ENCODE assay signal across 8 mouse cellular contexts in the genomic region with DNA sequence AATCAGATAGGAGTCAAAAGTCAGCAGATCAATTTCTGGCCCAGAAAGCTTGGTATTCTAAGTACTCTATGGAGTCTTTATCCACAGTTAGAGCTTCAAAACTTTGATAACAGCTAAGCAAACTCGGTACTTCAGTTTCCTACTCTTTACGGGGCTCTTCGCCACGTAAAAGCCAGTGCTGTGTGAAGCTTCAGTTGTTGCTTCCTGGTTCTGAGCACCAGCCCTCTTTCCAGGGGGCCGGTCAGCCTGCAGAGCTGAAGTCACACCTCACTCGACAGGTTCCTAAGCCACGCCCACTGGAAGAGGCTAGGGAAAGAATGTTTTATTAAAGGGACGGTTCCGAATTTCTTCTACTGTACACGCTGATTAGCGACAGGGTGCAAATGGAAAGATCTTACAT. TPM values are rescaled to one million over a fixed set of nuclear protein-coding genes. Genes with fewer than 3 reads are reported as not detected.
DNase-seq lines count a peak whose midpoint lies in the region; ATAC-seq lines count a peak whose summit lies in the region.

No protein-coding gene starts in this region.

- no peaks in the 10 kb centered on the region for H3K36me3 ChIP-seq in hindbrain, embryonic 11.5 days (ENCODE audit: control insufficient read depth, insufficient read depth, low read length)
- no peaks in the 10 kb centered on the region for H3K36me3 ChIP-seq in hindbrain, embryonic 13.5 days
- H3K36me3 ChIP-seq in lung, embryonic 16.5 days (ENCODE audit: control insufficient read depth, insufficient read depth, low read length), result no peaks in the 10 kb centered on the region
- no peaks in the 10 kb centered on the region for H3K36me3 ChIP-seq in stomach, embryonic 16.5 days (ENCODE audit: control insufficient read depth, insufficient read depth, low read length)

- peak; percentile 9 for DNase-seq in hindbrain, embryonic 11.5 days (ENCODE audit: low spot score)
- peak; percentile 24 for DNase-seq in forelimb bud, embryonic 11.5 days (ENCODE audit: low read depth, low spot score)
- DNase-seq in kidney, adult 8-10 months, result peak; percentile 81 to 84
- no peak for DNase-seq in left cerebral cortex, postnatal 36 days (ENCODE audit: low spot score in 2 of 2)
- DNase-seq in cerebellum, adult 18-20 months, result no peak

- no peaks in the 10 kb centered on the region for H3K9me3 ChIP-seq in hindbrain, embryonic 11.5 days (ENCODE audit: control insufficient read depth, low read length)
- no peaks in the 10 kb centered on the region for H3K9me3 ChIP-seq in hindbrain, embryonic 13.5 days
- no peaks in the 10 kb centered on the region for H3K9me3 ChIP-seq in lung, embryonic 16.5 days (ENCODE audit: control insufficient read depth, low read length)
- no peaks in the 10 kb centered on the region for H3K9me3 ChIP-seq in stomach, embryonic 16.5 days (replicated peaks; ENCODE audit: control insufficient read depth, low read length)

- H3K4me3 ChIP-seq in hindbrain, embryonic 11.5 days (ENCODE audit: low read depth, low read length), result no peak overlapping the region
- H3K4me3 ChIP-seq in hindbrain, embryonic 13.5 days, result no peak overlapping the region
- peak overlapping the region; percentile 46 for H3K4me3 ChIP-seq in lung, embryonic 16.5 days (ENCODE audit: low read length)
- peak overlapping the region; percentile 43 for H3K4me3 ChIP-seq in stomach, embryonic 16.5 days (replicated peaks; ENCODE audit: low read length)

- intact Hi-C loops in left cerebral cortex, postnatal 36 days (cut with DNase I), result no loop called here

- H3K4me2 ChIP-seq in hindbrain, embryonic 11.5 days (replicated peaks; ENCODE audit: low read depth, low read length), result no peak overlapping the region
- H3K4me2 ChIP-seq in hindbrain, embryonic 13.5 days, result no peak overlapping the region
- peak overlapping the region; percentile 66 for H3K4me2 ChIP-seq in lung, embryonic 16.5 days (ENCODE audit: low read depth, low read length)
- peak overlapping the region; percentile 52 for H3K4me2 ChIP-seq in stomach, embryonic 16.5 days (ENCODE audit: low read depth, low read length)

- H3K4me1 ChIP-seq in hindbrain, embryonic 11.5 days (replicated peaks; ENCODE audit: control insufficient read depth, insufficient read depth, low read length), result no peaks in the 10 kb centered on the region
- H3K4me1 ChIP-seq in hindbrain, embryonic 13.5 days (replicated peaks), result no peaks in the 10 kb centered on the region
- H3K4me1 ChIP-seq in lung, embryonic 16.5 days (replicated peaks; ENCODE audit: control insufficient read depth, insufficient read depth, low read length), result peaks cover 15% of the 10 kb centered on the region
- H3K4me1 ChIP-seq in stomach, embryonic 16.5 days (ENCODE audit: control insufficient read depth, insufficient read depth, low read length), result no peaks in the 10 kb centered on the region

- no peaks in the 10 kb centered on the region for H3K27me3 ChIP-seq in hindbrain, embryonic 11.5 days (ENCODE audit: control insufficient read depth, insufficient read depth, low read length)
- H3K27me3 ChIP-seq in hindbrain, embryonic 13.5 days, result no peaks in the 10 kb centered on the region
- no peaks in the 10 kb centered on the region for H3K27me3 ChIP-seq in lung, embryonic 16.5 days (ENCODE audit: control insufficient read depth, insufficient read depth, low read depth, low read length)
- H3K27me3 ChIP-seq in stomach, embryonic 16.5 days (ENCODE audit: control insufficient read depth, insufficient read depth, low read length), result no peaks in the 10 kb centered on the region

- no peak overlapping the region for H3K27ac ChIP-seq in hindbrain, embryonic 11.5 days (ENCODE audit: low read depth, low read length)
- H3K27ac ChIP-seq in hindbrain, embryonic 13.5 days, result no peak overlapping the region
- H3K27ac ChIP-seq in lung, embryonic 16.5 days (ENCODE audit: low read length), result 0 out of 2 replicates have a peak overlapping the region, but pooled peaks have one; percentile 20
- no peak overlapping the region for H3K27ac ChIP-seq in stomach, embryonic 16.5 days (ENCODE audit: low read length)

- WGBS in hindbrain, embryonic 11.5 days, result 22% methylated on average over 11 of the region's 11 CpGs
- 25% methylated on average over 11 of the region's 11 CpGs for WGBS in hindbrain, embryonic 13.5 days
- WGBS in lung, embryonic 16.5 days, result 5% methylated on average over 11 of the region's 11 CpGs
- WGBS in stomach, embryonic 16.5 days, result 9% methylated on average over 11 of the region's 11 CpGs

- no peak for ATAC-seq in hindbrain, embryonic 11.5 days (ENCODE audit: low FRiP score)
- ATAC-seq in hindbrain, embryonic 13.5 days (ENCODE audit: low FRiP score), result no peak
- ATAC-seq in lung, embryonic 16.5 days (ENCODE audit: low read depth), result peak; percentile 92
- ATAC-seq in stomach, embryonic 16.5 days (ENCODE audit: insufficient read depth, low FRiP score), result peak; percentile 88

- H3K9ac ChIP-seq in hindbrain, embryonic 11.5 days (ENCODE audit: low read depth, low read length), result no peak overlapping the region
- no peak overlapping the region for H3K9ac ChIP-seq in hindbrain, embryonic 13.5 days
- H3K9ac ChIP-seq in lung, embryonic 16.5 days (ENCODE audit: low read length), result peak overlapping the region; percentile 53
- H3K9ac ChIP-seq in stomach, embryonic 16.5 days (ENCODE audit: low read length), result peak overlapping the region; percentile 55

RNA-seq across cellular contexts. Expression of gene Zdhhc23, which starts 36.6 kb away (rescaled TPM):
- polyA plus RNA-seq in hindbrain, embryonic 11.5 days (2014; fragmentation: Nextera tagmentation; extraction: Ambion mirVana), result 0.28 and 1.3 TPM in 2 replicates
- 1.7 and 1.8 TPM in 2 replicates for polyA plus RNA-seq in hindbrain, embryonic 13.5 days (2015; fragmentation: Nextera tagmentation; extraction: Ambion mirVana)
- polyA plus RNA-seq in lung, embryonic 16.5 days (2015; fragmentation: Nextera tagmentation; extraction: Ambion mirVana), result 1.6 and 1.8 TPM in 2 replicates
- polyA plus RNA-seq in stomach, embryonic 16.5 days (2015; fragmentation: Nextera tagmentation; extraction: Ambion mirVana), result 3.0 and 3.2 TPM in 2 replicates
- total RNA-seq in left cerebral cortex, postnatal 36 days (2021), result 10 to 100 TPM; 24.8 to 27.0 TPM

RNA-seq across cellular contexts. Expression of gene Gramd1c, which starts 47.0 kb away (rescaled TPM):
- polyA plus RNA-seq in hindbrain, embryonic 11.5 days (2014; fragmentation: Nextera tagmentation; extraction: Ambion mirVana), result 3.3 and 4.3 TPM in 2 replicates
- polyA plus RNA-seq in hindbrain, embryonic 13.5 days (2015; fragmentation: Nextera tagmentation; extraction: Ambion mirVana), result 2.9 and 3.9 TPM in 2 replicates
- 10.0 and 10.6 TPM in 2 replicates for polyA plus RNA-seq in lung, embryonic 16.5 days (2015; fragmentation: Nextera tagmentation; extraction: Ambion mirVana)
- 6.8 and 9.2 TPM in 2 replicates for polyA plus RNA-seq in stomach, embryonic 16.5 days (2015; fragmentation: Nextera tagmentation; extraction: Ambion mirVana)
- total RNA-seq in left cerebral cortex, postnatal 36 days (2021), result 1 to 10 TPM; 1.3 TPM

Comparison
In these comparisons a context has a peak if more than half of its experiments do, and no peak if none do; other contexts are left out.
1. ATAC-seq: peak in lung, embryonic 16.5 days (single experiment) and stomach, embryonic 16.5 days (single experiment); none in hindbrain, embryonic 11.5 days (single experiment) and hindbrain, embryonic 13.5 days (single experiment).
2. DNase-seq: peak in hindbrain, embryonic 11.5 days (single experiment), forelimb bud, embryonic 11.5 days (single experiment) and kidney, adult 8-10 months (2 of 2); none in left cerebral cortex, postnatal 36 days (0 of 2) and cerebellum, adult 18-20 months (0 of 2).
3. H3K4me2 ChIP-seq: peak in lung, embryonic 16.5 days (single experiment) and stomach, embryonic 16.5 days (single experiment); none in hindbrain, embryonic 11.5 days (single experiment) and hindbrain, embryonic 13.5 days (single experiment).
4. H3K4me3 ChIP-seq: peak in lung, embryonic 16.5 days (single experiment) and stomach, embryonic 16.5 days (single experiment); none in hindbrain, embryonic 11.5 days (single experiment) and hindbrain, embryonic 13.5 days (single experiment).
5. H3K9ac ChIP-seq: peak in lung, embryonic 16.5 days (single experiment) and stomach, embryonic 16.5 days (single experiment); none in hindbrain, embryonic 11.5 days (single experiment) and hindbrain, embryonic 13.5 days (single experiment).